Mouse (Mus musculus) bone marrow macrophage, adult 2 months (primary cell): ENCODE measurements around the gene Gm13271. TPM values are rescaled to one million over a fixed set of nuclear protein-coding genes. Genes with fewer than 3 reads are reported as not detected.
A peak's percentile ranks its signal among the peaks of the same experiment; 100 is the strongest.
"Not testable (repeated sequence)": the region's sequence is repeated elsewhere in the genome, so short reads cannot be mapped to it uniquely, and the experiment has no call there.

ENCODE experiments used
- H3K27ac ChIP-seq: 2 replicates; pipeline ENCODE4 v1.5.1; 2012; ENCODE audit warnings: low read depth, low read length; ENCODE audit not compliant: insufficient read depth
- H3K4me1 ChIP-seq: 2 replicates; pipeline ENCODE4 v1.6.1; 2012; ENCODE audit warnings: low read length; ENCODE audit not compliant: control insufficient read depth, insufficient read depth
- H3K4me3 ChIP-seq: 2 replicates; pipeline ENCODE4 v1.5.1; 2012; ENCODE audit warnings: mild to moderate bottlenecking, low read length, moderate library complexity; ENCODE audit not compliant: insufficient read depth
- CTCF ChIP-seq: IDR thresholded peaks from 2 replicates; pipeline ENCODE4 v1.5.1; 2012; ENCODE audit warnings: low read depth, mild to moderate bottlenecking, low read length, moderate library complexity
- POLR2A ChIP-seq: IDR thresholded peaks from 2 replicates; pipeline ENCODE4 v1.6.1; 2012; ENCODE audit warnings: mild to moderate bottlenecking, low read depth, low read length, borderline replicate concordance
- polyA plus RNA-seq: library from polyadenylated mRNA; stranded (reverse); fragments of >200 nt; gene quantifications from 2 replicates; pipeline ENCODE4 v1.2.4, GENCODE M21; 2012; ENCODE audit not compliant: missing spikeins, insufficient read depth, insufficient read length

The Gm13271 gene
- polyA plus RNA-seq, 1 experiment, result not detected

DNA sequence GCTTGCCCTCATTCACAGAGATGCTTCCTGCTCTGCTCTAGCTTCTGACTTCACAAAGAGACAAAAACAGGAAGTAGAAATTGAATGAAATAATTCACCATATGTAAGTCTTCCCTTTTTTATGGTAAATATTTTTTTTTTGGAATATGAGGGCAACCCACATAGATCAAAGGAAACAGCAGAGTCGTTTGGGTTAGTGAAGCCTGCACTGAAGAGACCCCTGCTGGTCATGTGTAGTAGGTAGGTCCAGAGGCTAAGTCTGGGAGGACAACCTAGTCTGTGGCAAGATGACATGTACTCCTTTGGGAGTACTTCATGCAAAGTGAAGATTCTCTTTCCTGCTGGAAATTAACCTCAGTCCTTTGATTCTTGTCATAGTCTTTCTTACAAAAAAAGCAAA lies 27.3 kb upstream of the Gm13271 start:
- no peak for TF ChIP-seq POLR2A
- no peak for TF ChIP-seq CTCF
- Histone ChIP-seq H3K4me3 (peak overlapping the region; percentile 22; the same call in 1 of the 2 replicates), H3K4me1 (peaks cover 18% of the 10 kb centered on the region), H3K27ac (peak overlapping the region; percentile 83)

DNA sequence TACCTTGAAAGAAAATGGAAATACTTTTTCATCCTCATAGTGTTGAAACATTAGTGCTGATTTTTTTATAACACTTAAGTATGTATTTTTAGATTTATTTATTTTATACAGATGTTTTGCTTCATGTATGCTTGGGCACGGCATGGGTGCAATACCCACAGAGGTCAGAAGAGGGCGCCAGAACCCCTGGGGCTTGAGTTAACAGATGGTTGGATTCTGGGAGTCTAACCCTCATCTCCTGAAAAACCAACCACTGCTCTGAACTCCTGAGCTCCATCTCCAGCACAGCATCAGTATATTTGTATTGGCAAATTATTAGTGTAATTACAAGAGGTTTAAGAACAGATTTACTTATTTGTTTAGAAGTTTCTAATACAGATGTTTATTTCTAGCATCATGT lies 16.2 kb upstream of the Gm13271 start:
- no peak overlapping the region for H3K4me3 ChIP-seq
- H3K27ac ChIP-seq, result no peak overlapping the region
- H3K4me1 ChIP-seq, result peaks cover 13% of the 10 kb centered on the region
- TF ChIP-seq POLR2A (no peak), CTCF (peak; percentile 90)

DNA sequence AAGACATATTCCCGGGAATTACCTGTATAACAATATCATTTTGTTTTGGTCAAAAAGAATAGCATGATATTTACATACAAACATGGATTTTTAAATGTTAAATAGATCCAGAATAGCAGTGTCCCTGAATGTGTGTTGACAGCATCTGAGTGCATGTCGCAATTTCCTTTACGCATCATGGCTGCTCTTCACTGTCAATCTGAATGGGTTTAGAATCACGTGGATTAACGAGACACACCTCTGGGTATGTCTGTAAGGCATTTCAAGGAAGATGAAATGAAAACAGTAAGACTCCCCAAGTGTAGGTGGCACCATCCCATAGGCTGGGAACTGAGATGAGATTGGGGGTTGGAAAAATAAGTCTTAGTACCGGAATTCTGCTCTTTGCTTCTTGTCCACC lies 15.6 kb upstream of the Gm13271 start:
- no peak overlapping the region for H3K27ac ChIP-seq
- H3K4me3 ChIP-seq, result no peak overlapping the region
- peaks cover 13% of the 10 kb centered on the region for H3K4me1 ChIP-seq
- TF ChIP-seq POLR2A (no peak), CTCF (no peak)

DNA sequence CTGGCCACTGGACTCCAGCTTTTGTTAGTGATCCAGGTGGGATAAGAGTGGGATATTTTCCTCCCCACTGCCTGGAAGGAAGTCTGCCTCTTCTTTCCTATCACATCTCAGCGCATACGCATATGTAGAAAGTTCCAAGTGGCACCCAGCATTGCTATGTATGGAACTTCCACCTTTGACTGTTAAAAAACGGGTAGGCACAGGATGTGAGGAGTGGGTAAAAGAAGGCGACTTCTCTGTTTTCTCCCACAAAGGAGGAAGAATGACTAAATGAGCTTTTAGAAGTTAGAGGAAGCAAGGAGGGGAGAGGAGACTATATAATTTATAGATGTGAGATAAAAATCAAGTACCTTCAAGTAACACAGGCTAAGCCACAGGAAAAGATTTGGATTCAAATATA lies 13.2 kb upstream of the Gm13271 start:
- no peak overlapping the region for H3K4me3 ChIP-seq
- peaks cover 13% of the 10 kb centered on the region for H3K4me1 ChIP-seq
- H3K27ac ChIP-seq, result no peak overlapping the region
- TF ChIP-seq POLR2A (no peak), CTCF (no peak)

DNA sequence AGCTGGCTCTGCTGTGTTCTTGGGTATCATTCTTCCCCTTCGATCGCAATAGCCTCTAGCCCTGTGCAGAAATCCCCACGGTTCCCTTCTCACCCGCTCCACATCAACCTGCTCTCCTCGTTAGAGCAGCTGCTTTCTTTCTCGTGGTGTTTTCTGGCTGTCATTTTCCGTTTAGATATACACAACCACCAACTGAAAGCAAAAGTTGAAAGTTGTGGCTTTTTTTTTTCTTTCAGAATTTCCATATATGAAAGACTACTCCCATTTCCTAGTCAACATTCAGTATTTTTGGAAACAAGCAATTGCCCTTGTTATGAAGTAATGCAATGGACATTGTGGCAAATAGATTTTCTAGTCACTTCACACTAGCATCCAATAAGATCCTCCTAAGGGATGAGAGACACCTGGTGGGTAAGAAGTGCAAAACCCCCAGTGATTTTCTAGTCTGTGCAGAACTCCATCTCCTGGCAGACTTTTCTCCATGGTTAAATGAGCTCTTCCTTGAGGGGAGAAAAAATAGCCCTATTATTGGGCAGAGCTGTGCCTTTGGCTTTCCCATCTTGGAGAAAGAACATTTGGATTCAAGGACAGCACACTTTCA lies 11.8 kb upstream of the Gm13271 start:
- TF ChIP-seq CTCF, result no peak
- TF ChIP-seq POLR2A, result no peak
- Histone ChIP-seq H3K4me3 (no peak overlapping the region), H3K4me1 (peaks cover 13% of the 10 kb centered on the region), H3K27ac (no peak overlapping the region)

DNA sequence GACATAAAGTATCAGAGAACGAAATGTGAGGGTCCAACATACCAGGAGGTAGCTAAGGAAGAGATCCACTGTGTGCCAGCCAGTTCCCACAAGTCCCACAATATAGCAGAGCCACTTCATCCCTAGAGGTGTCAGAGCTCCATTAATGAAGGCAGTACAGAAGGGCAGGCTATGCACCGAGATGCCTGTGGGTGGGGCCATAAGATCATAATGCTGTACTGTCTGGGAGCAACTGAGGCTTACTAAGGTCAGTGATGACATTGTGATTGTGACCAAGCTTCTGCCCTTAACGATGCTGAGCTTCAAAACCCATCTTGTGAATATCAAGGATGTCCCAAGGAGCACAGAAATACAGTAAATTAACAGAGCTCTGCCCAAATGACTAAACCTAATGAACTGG lies 10.5 kb upstream of the Gm13271 start:
- no peak for TF ChIP-seq POLR2A
- TF ChIP-seq CTCF, result no peak
- peaks cover 11% of the 10 kb centered on the region for H3K4me1 ChIP-seq
- H3K4me3 ChIP-seq, result no peak overlapping the region
- H3K27ac ChIP-seq, result no peak overlapping the region

DNA sequence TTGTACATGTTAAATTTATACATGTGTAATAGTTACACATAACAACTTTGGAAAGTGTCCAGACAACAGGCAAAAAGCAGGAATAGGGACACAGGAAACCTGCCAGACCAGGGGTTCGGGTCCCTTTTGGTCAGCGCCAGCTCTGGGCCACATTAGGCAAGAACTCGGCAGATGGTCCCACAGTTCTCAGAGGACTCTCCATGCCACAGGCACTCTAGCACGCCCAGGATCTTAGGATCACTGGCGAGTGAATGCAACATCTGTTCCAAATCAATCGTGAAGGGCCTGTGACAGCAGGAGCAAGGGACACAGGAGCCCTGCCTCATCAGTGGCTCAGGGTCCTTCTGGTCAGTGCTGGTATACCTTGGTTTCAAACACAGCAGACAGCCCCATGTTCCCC lies 4.7 kb upstream of the Gm13271 start:
- no peak overlapping the region for H3K27ac ChIP-seq
- no peaks in the 10 kb centered on the region for H3K4me1 ChIP-seq
- H3K4me3 ChIP-seq, result no peak overlapping the region
- TF ChIP-seq CTCF, result no peak

DNA sequence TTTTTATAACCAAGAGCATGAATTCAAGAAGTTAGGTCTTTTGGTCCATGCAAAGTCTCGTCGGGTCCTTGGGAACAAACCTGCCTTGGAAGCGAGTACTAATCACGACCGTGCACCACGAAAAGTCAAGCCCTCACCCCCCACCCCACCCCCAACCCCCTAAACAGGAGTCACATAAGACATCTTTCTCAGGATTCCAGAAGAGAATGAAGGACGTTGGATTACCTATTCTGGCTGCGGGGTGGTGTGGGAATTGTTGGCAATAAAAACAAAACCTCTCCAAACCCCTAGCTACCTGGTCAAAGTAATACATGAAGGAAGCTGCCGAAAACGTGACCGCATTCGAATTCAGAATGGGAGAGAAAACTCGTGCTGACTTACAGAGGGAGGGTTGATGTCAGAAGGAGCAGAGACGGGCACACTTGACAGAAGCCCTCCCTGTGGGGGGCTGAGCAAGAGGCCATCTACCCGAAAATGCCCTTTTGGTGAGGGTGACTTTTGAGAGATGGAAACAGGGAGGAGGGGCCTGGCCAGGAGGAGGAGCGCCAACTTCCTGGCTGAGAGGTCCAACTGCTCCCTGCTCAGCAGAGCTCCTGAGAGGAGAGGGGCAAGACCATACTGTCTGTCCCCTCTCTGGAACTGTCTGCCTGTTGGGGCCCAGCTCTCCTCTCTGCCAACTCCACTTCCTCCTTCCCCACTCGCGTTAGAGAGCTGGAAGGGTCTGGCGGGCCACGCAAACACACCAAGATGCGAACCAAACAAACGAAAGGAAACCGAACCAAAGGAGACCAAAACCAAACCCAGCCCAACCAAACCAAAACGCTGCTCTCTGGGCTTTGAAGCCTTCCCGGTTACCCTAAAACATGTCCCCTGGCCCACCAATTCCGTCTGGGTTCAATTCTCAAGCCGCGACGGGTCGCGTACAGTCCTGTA lies 2.2 kb downstream of the Gm13271 start:
- Histone ChIP-seq H3K27ac (peak overlapping the region; percentile 59), H3K4me3 (peak overlapping the region; percentile 60)
- not testable (repeated sequence) for H3K4me1 ChIP-seq

DNA sequence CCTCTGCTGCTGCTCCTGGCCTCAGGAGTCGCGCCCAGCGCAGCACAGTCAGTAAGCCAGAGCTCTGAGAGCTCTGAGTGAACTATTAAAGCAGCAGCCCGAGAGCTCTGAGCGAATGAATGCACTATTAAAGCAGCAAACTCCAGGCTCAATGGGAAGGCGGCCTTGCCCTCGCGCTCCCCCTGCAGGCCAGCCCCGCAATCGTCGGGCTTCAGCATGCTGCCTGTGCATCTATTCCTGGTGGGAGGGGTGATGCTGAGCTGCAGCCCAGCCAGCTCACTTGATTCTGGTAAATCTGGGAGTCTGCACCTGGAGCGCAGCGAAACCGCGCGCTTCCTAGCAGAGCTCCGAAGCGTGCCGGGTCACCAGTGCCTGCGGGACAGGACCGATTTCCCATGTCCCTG lies 3.0 kb downstream of the Gm13271 start:
- Histone ChIP-seq H3K27ac (peak overlapping the region; percentile 59; the same call in 1 of the 2 replicates), H3K4me3 (peak overlapping the region; percentile 60)
- not testable (repeated sequence) for H3K4me1 ChIP-seq
- TF ChIP-seq CTCF, result peak; percentile 13; the same call in 1 of the 2 replicates

DNA sequence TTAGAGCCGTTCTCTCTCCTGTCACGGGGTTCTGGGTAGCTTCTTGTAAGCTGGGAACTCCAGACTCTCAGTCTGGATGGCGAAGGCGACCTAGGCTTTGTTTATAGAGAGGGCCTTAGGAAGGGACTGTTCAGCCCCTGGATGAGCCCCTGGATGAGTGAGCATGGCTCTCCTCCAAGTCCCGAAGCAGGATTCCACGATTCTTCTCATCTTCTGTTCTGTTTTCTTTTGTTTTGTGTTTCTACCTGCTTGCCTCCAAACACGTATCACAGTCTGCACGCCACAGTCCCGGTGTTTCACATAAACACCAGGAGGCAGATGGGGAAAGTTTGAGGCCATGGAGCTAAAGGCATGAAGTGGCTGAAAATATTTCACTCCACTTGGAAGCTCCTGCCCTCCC lies 4.1 kb downstream of the Gm13271 start:
- H3K4me1 ChIP-seq, H3K27ac ChIP-seq, H3K4me3 ChIP-seq: not testable (repeated sequence)

DNA sequence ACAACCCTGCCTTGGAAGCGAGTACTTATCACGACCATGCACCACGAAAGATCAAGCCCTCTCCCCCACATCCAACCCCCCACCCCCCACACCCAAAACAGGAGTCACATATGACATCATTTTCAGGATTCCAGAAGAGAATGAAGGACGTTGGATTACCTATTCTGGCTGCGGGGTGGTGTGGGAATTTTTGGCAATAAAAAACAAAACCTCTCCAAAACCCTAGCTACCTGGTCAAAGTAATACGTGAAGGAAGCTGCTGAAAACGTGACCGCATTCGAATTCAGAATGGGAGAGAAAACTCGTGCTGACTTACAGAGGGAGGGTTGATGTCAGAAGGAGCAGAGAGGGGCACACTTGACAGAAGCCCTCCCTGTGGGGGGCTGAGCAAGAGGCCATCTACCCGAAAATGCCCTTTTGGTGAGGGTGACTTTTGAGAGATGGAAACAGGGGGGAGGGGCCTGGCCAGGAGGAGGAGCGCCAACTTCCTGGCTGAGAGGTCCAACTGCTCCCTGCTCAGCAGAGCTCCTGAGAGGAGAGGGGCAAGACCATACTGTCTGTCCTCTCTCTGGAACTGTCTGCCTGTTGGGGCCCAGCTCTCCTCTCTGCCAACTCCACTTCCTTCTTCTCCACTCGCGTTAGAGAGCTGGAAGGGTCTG lies 5.1 kb downstream of the Gm13271 start, which contains the start of gene Gm13283:
Gm13283 (plus strand) TSS at position 510 of the 659 bp plus-strand sequence.
- peak within 1 kb of the TSS; percentile 48 for H3K27ac ChIP-seq
- peak within 1 kb of the TSS; percentile 51 for H3K4me3 ChIP-seq
- H3K4me1 ChIP-seq, result not testable (repeated sequence)

DNA sequence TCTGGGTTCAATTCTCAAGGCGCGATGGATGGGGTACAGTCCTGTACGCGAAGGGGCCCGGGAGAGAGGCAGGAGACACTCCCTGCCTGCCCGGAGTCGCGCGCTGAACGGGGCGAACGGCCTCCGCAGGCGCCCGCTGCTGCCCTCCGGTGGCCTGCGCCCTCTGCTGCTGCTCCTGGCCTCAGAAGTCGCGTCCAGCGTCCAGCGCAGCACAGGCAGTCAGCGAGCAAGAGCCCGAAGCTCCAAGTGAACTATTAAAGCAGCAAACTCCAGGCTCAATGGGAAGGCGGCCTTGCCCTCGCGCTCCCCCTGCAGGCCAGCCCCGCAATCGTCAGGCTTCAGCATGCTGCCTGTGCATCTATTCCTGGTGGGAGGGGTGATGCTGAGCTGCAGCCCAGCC lies 5.8 kb downstream of the Gm13271 start:
- not testable (repeated sequence) for H3K4me1 ChIP-seq
- peak overlapping the region; percentile 48 for H3K27ac ChIP-seq
- peak overlapping the region; percentile 51 for H3K4me3 ChIP-seq

DNA sequence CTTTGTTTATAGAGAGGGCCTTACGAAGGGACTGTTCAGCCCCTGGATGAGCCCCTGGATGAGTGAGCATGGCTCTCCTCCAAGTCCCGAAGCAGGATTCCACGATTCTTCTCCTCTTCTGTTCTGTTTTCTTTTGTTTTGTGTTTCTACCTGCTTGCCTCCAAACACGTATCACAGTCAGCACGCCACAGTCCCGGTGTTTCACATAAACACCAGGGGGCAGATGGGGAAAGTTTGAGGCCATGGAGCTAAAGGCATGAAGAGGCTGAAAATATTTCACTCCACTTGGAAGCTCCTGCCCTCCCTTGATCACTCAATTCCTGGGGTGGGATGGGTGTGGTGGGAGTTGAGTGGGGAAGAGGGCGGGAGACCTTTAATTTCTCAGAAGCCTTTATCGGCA lies 7.1 kb downstream of the Gm13271 start:
- H3K4me1 ChIP-seq, H3K27ac ChIP-seq, H3K4me3 ChIP-seq: not testable (repeated sequence)

DNA sequence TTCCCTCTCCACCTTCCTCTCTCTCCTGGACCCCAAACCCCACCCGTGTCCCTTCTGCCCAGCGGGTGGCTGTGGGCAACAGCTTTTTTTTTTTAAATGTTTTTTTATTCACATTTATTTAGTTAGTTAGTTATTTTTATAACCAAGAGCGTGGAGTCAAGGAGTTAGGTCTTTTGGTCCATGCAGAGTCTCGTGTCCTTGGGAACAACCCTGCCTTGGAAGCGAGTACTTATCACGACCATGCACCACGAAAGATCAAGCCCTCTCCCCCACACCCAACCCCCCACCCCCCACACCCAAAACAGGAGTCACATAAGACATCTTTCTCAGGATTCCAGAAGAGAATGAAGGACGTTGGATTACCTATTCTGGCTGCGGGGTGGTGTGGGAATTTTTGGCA lies 7.7 kb downstream of the Gm13271 start:
- not testable (repeated sequence) for H3K27ac ChIP-seq, H3K4me3 ChIP-seq, H3K4me1 ChIP-seq

DNA sequence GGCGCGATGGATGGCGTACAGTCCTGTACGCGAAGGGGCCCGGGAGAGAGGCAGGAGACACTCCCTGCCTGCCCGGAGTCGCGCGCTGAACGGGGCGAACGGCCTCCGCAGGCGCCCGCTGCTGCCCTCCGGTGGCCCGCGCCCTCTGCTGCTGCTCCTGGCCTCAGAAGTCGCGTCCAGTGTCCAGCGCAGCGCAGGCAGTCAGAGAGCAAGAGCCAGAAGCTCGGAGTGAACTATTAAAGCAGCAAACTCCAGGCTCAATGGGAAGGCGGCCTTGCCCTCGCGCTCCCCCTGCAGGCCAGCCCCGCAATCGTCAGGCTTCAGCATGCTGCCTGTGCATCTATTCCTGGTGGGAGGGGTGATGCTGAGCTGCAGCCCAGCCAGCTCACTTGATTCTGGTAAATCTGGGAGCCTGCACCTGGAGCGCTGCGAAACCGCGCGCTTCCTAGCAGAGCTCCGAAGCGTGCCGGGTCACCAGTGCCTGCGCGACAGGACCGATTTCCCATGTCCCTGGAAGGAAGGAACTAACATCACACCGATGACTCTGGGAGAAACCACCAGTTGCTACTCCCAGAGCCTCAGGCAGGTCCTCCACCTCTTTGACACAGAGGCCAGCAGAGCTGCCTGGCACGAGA lies 8.8 kb downstream of the Gm13271 start:
- not testable (repeated sequence) for H3K4me1 ChIP-seq, H3K27ac ChIP-seq
- peak overlapping the region; percentile 41 for H3K4me3 ChIP-seq
